Mouse (Mus musculus) E14TG2a.4 (cell line): ENCODE measurements around the gene Inpp5d.

Source experiments
- CTCF ChIP-seq: conservative IDR thresholded peaks from 2 replicates; pipeline ENCODE4 v1.5.1; 2014; ENCODE audit warnings: low read length
- NANOG ChIP-seq: IDR thresholded peaks from 2 replicates; pipeline ENCODE4 v1.6.1; 2014; ENCODE audit warnings: borderline replicate concordance, low read length, mixed read lengths
- POU5F1 ChIP-seq: IDR thresholded peaks from 2 replicates; pipeline ENCODE4 v1.6.1; 2014; ENCODE audit warnings: low read length, borderline replicate concordance

- TF ChIP-seq CTCF (no peak), NANOG (no peak), POU5F1 (no peak)
Measured at GRCm38 (mm10) chr1:87649958-87650474, 29.9 kb downstream of the Inpp5d start.
